Mouse (Mus musculus) stomach, postnatal 0 days (tissue): ENCODE results near the gene Dlgap1.

ENCODE experiments used
- CTCF ChIP-seq: IDR thresholded peaks from 2 replicates; pipeline ENCODE4 v1.5.1; 2016; ENCODE audit warnings: antibody characterized with exemption, low read depth, mild to moderate bottlenecking, moderate library complexity
- EP300 ChIP-seq: optimal IDR thresholded peaks from 2 replicates; pipeline ENCODE3; 2016; ENCODE audit warnings: antibody characterized with exemption

DNA sequence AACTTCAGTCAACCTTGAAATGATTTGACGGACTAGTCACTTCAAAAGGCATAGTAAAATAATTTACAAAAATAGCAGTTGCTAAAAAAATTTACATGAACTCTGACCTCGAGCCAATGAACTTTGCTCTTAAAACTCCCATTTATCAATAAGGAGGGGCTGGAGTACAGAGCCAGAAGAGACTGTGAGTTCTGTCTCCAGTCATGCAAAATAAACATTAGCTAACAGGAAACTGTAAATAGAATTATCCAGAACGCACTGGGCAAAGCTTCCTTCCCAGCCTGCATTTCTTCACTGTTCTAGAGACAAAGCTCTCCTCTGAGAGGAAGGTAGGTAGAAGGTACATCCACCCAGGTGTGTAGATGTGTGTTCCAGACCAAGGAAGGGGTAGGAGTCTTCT is 692.5 kb downstream of the Dlgap1 start:
- TF ChIP-seq CTCF: no peak
- no peak for TF ChIP-seq EP300
